Mouse (Mus musculus) thymus, adult 2 months (tissue): ENCODE results near the gene Casz1.

Source experiments
- CTCF ChIP-seq: fragments of 200-500 bp; IDR thresholded peaks from 2 replicates; pipeline ENCODE4 v1.5.1; 2012; ENCODE audit warnings: mild to moderate bottlenecking, control low read depth, low read length, moderate library complexity, borderline replicate concordance; ENCODE audit not compliant: control insufficient read depth, poor library complexity, insufficient read depth; ENCODE audit errors: extremely low read depth
- POLR2A ChIP-seq: fragments of 200-500 bp; IDR thresholded peaks from 2 replicates; pipeline ENCODE4 v1.6.1; 2012; ENCODE audit warnings: mild to moderate bottlenecking, low read length, control low read depth, moderate library complexity; ENCODE audit not compliant: control insufficient read depth, poor library complexity, insufficient read depth; ENCODE audit errors: extremely low read depth

GRCm38 (mm10) chr4:148783760-148784159 is 20.5 kb upstream of the Casz1 start:
- TF ChIP-seq CTCF (no peak), POLR2A (no peak)
